Mouse (Mus musculus) megakaryocyte-erythroid progenitor cell, adult 5-6 weeks (primary cell): ENCODE results near the gene Slc8b1. TPM values are rescaled to one million over a fixed set of nuclear protein-coding genes. Genes with fewer than 3 reads are reported as not detected.
A peak's percentile ranks its signal among the peaks of the same experiment; 100 is the strongest.

Source experiments
- ATAC-seq: replicated peaks from 2 replicates; pipeline ENCODE4 v1.8.0; 2016; ENCODE audit warnings: mild to moderate bottlenecking, inconsistent platforms; ENCODE audit not compliant: severe bottlenecking, poor library complexity, low FRiP score, low TSS enrichment
- total RNA-seq, 2 experiments: library from RNA; stranded (forward) in 1 of 2; stranded (reverse) in 1 of 2; fragments of 200-1000, 215-1000 nt in 1 of 2; fragments of >200 nt in 1 of 2; fragmentation: Nextera tagmentation in 1 of 2; gene quantifications; 2 replicates each; pipeline ENCODE4 v1.2.3; 2014 to 2017

The Slc8b1 gene
- total RNA-seq (2014; fragmentation: Nextera tagmentation) (0.35 and 1.6 TPM in 2 replicates), total RNA-seq (2017) (0.09 and 1.7 TPM in 2 replicates)

DNA sequence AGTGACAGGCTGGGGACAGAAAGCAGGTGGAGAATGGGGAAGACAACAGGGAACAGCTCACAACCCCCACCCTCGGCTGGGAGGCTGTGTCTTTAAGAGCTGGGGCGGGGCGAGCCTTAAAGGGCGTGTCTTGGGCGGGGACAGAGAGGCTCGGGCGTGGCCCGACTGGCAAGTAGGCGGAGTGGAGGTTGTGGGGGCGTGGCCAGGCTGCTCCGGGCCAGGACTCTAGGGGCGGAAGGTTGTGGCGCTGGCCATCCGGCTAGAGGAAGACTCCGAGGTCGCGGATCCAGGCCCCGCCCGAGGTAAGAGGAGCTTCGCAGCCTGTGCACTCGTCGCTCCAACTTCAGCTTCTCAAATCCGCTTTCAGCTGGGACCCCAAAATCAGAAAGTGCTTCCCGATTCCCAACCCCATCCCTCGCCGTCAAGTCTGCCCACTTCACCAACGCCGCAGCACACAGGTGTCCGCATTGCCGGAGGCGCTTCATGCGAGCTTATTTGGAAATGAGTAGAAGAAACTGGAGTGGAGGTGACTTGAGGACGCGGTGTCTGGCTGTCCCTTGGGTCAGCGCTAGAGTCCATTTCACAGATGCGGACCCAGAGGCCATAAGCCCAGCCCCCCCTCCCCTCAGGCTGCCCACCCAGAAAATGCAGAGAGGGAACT is at the start of gene Slc8b1:
Slc8b1 (plus strand) TSS at position 187 of the 661 bp plus-strand sequence.
- peak; percentile 98 for ATAC-seq

DNA sequence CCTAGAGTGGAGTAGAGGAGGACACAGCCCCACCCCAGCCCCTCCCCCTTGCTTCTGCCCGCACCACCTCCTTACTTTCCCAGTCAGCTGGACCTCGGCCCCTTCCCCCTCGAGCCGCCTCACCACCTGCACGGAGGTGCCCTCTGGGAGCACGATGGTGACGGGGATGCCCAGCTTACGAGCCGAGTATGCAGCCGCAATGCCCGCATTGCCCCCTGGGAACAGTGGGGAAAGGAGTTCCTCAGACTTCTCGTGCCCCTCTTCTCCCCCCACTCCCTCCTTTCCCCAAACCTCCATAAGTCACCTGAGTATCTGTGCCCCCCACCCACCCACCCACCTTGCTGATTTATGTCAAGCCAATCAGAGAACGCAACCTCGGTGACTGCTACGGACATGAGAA is 49.1 kb upstream of the Slc8b1 start:
- no peak for ATAC-seq

DNA sequence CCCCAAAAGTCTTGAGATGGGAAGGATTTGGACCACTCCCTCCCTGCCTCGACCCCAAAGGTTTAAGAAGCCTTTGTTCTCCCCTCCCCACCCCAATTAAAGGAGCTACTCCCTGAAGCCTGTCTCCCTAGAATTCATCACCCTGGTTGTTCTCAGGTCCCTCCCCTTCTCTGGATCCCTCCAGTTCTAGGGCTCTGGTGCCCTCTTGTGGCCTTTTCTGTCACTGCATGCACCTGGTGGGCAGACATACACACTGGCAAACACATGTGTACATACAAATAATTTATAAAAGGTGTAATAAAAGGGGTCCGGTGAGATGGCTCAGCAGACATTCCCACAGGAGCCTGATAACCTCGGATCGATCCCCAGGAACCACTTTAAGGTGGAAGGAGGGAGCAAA is 46.6 kb upstream of the Slc8b1 start:
- ATAC-seq = no peak

GRCm38 (mm10) chr5:120465062-120465461 is 45.9 kb upstream of the Slc8b1 start:
- no peak for ATAC-seq

DNA sequence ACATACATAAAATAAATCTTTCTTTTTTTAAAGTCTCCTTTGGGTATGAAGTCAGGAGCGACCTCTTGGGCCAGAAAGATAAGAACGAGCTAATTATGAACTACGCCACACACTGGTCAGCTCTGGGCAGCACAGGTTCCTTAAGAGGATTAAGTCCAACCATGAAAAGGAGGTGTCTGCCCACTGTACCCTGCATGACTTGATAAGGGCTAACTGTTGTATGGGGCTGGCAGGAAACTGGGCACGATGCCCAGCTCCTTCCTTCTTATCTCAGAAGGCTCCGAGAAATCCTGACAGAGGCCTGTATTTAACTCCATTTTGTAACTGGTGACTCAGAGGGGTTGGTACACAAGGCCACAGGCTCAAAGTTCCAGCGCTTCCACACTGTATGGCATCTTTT is 45.1 kb upstream of the Slc8b1 start:
- ATAC-seq = peak; percentile 89

- peak; percentile 51 for ATAC-seq
Measured at GRCm38 (mm10) chr5:120467026-120467425, 43.9 kb upstream of the Slc8b1 start.

DNA sequence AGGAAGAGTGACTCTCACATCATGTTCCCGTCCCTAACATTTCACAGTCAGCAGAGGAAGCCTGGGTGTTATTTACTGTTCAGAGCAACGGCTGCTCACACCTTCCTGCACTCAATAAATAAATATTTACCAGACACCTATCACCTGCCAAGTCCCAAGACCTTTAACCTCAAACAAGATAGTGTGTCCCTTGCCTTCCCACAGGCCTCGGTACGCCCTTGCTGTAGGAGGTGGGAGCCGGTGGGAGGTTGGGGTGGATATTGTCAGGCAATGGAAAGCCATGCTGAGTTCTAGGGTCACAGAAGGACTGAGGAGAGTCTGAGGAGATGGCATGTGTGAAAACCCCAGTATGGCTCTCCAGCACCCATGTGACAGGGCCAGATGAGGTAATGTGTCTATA is 42.6 kb upstream of the Slc8b1 start:
- no peak for ATAC-seq

DNA sequence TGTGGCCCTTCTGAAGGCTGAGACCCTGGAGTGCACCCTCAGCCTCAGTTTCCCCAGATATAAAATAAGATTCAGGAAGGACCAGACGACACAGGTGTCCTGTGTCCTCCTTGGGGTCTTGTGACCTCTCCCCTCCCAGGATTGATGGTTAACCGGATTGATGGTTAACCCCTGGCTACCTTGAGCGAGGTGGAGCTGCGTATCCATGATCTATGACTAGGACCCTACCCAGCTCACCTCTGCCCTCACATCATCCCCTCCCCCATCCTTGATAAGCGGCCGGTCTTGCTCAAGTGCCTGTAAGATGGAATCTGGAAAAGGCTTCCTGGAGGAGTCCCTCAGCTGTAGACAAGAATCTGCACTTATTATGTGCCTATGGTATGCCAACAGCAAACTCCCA is 42.1 kb upstream of the Slc8b1 start:
- ATAC-seq = no peak

GRCm38 (mm10) chr5:120471538-120471937 is 39.4 kb upstream of the Slc8b1 start:
- ATAC-seq = no peak

DNA sequence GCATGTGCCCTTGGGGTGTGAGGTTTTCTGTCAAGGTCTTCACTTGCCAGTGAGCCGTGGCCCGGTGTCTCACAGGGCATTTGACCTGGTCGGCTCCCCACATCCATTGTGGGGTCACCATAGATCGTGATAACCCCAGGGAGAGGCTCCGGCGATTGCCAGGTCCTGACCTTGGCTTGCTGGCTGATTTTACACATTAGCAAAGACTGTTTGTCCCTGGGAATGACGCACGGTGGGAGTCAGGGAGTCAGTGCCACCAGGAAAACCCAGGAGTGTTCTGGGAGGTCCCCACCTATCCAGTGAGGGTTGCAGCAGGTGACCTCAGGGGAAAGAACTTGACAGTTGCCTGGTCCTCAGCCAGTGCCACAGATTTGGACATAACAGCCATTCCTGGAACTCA is 38.2 kb upstream of the Slc8b1 start, which contains the start of gene Sdsl:
Sdsl (minus strand) TSS at position 41 of the 400 bp plus-strand sequence.
- ATAC-seq = no peak

DNA sequence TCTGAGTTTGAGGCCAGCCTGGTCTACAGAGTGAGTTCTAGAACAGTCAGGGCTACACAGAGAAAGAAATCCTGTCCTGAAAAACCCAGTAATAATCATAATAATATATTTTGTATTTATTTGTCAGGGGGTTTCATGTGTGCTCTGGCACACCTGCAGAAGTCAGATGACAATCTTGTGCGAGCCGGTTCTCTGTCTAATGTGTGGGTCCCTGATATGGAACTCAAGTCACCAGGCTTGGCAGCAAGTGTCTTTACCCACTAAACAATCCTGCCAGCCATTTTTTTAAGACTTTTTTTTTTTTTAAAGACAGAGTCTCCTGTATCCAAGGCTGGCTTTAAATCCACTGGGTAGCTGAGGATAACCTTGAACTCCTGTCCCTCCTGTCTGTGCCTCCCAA is 37.6 kb upstream of the Slc8b1 start:
- ATAC-seq = peak; percentile 45

GRCm38 (mm10) chr5:120475861-120476260 is 35.1 kb upstream of the Slc8b1 start:
- peak; percentile 48; the same call in 1 of the 2 replicates for ATAC-seq

- ATAC-seq = no peak
Measured at GRCm38 (mm10) chr5:120476296-120476695, 34.7 kb upstream of the Slc8b1 start, which contains the start of gene Sds. Gene Sds, plus strand, starts transcription at chr5:120476526.

- ATAC-seq = no peak
Measured at GRCm38 (mm10) chr5:120477993-120478392, 33.0 kb upstream of the Slc8b1 start.

DNA sequence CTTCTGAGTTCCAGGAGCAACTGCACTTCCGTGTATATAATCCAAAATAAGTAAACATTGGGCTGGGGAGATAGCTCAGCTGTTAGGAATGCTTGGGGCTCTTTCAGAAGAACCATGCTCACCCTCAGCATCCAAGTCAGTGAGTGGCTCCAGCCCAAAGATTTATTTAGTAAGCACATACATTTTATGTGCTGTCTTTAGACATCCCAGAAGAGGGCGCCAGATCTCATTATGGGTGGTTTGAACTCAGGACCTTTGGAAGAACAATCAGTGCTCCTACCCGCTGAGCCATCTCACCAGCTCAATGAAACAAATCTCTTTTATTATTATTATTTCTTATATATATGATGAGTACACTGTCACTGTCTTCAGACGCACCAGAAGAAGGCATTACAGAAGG is 31.4 kb upstream of the Slc8b1 start:
- ATAC-seq = no peak

GRCm38 (mm10) chr5:120481205-120481604 is 29.8 kb upstream of the Slc8b1 start:
- no peak for ATAC-seq

GRCm38 (mm10) chr5:120483399-120483798 is 27.6 kb upstream of the Slc8b1 start:
- ATAC-seq = no peak

GRCm38 (mm10) chr5:120487844-120488243 is 23.1 kb upstream of the Slc8b1 start:
- no peak for ATAC-seq

GRCm38 (mm10) chr5:120490679-120491192 is 20.2 kb upstream of the Slc8b1 start:
- no peak for ATAC-seq

GRCm38 (mm10) chr5:120492437-120492836 is 18.5 kb upstream of the Slc8b1 start:
- ATAC-seq = peak; percentile 27; the same call in 1 of the 2 replicates

DNA sequence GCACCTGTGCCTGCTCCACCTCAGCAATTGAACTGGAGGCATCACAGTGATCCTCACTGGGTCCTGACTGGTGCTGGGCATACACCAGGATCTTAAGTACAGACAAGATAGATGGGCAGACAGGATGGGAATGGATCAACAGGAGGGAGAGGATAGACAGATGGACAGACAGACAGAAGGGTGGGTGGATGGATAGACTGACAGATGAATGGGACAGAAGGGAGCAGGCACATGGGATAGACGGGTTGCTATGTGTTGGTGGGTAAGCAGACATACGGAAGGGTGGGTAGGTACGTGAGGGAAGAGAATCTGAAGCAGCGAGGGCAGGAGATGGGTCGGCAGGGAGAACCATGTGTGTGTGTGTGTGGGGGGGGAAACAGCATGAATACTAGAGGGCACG is 17.5 kb upstream of the Slc8b1 start:
- no peak for ATAC-seq
